Mouse (Mus musculus) CH12.LX (cell line): ENCODE measurements around the gene Jarid2. TPM values are rescaled to one million over a fixed set of nuclear protein-coding genes. Genes with fewer than 3 reads are reported as not detected.

Source experiments
- DNase-seq: peaks from one replicate; pipeline ENCODE4 v3.0.0-alpha.2; 2013; ENCODE audit errors: extremely low read depth
- H3K27ac ChIP-seq: 2 replicates; pipeline ENCODE4 v1.5.1; 2012; ENCODE audit warnings: low read depth, mild to moderate bottlenecking, control low read depth, moderate library complexity; ENCODE audit not compliant: insufficient read depth
- H3K27me3 ChIP-seq: replicated peaks from 2 replicates; pipeline ENCODE3; 2012; ENCODE audit warnings: inconsistent platforms
- H3K36me3 ChIP-seq, 2 experiments: replicated peaks in 1 of 2; 2 replicates each; pipeline versions ENCODE3 to v1.6.1; 2012; ENCODE audit warnings: inconsistent platforms in 1 of 2, low read length in 1 of 2, mild to moderate bottlenecking in 1 of 2, mixed read lengths in 1 of 2, moderate library complexity in 1 of 2; ENCODE audit not compliant: control insufficient read depth in 1 of 2, insufficient read depth in 1 of 2
- H3K4me1 ChIP-seq, 2 experiments: 2 replicates each; pipeline ENCODE4 v1.6.1; 2012; ENCODE audit warnings: inconsistent platforms in 1 of 2, moderate library complexity in 1 of 2; ENCODE audit not compliant: insufficient read depth in 2 of 2, control insufficient read depth in 1 of 2
- H3K4me2 ChIP-seq: 2 replicates; pipeline ENCODE4 v1.6.1; 2012; ENCODE audit warnings: low read depth, mild to moderate bottlenecking, control low read depth; ENCODE audit not compliant: poor library complexity, insufficient read depth, severe bottlenecking
- H3K4me3 ChIP-seq, 3 experiments: fragments of 150-350 bp in 1 of 3; sonication (generic) in 1 of 3; replicated peaks in 1 of 3; 2 replicates each; pipeline versions ENCODE3 to v1.5.1; 2011 to 2012; ENCODE audit warnings: low read depth in 2 of 3, low read length in 2 of 3, mild to moderate bottlenecking in 2 of 3, moderate library complexity in 2 of 3, control low read depth in 1 of 3, improper control_type of control experiment in 1 of 3, inconsistent platforms in 1 of 3, mixed read lengths in 1 of 3; ENCODE audit not compliant: poor library complexity in 1 of 3
- H3K79me2 ChIP-seq: replicated peaks from 2 replicates; pipeline ENCODE4 v1.6.1; 2012; ENCODE audit warnings: mild to moderate bottlenecking, moderate library complexity; ENCODE audit not compliant: control insufficient read depth, poor library complexity, insufficient read depth, severe bottlenecking; ENCODE audit errors: extremely low read depth
- H3K9ac ChIP-seq: 2 replicates; pipeline ENCODE4 v1.6.1; 2012; ENCODE audit warnings: low read depth, mild to moderate bottlenecking, control low read depth, moderate library complexity; ENCODE audit not compliant: insufficient read depth
- H3K9me3 ChIP-seq: replicated peaks from 2 replicates; pipeline ENCODE3; 2012; ENCODE audit warnings: low read length, inconsistent platforms, mixed read lengths
- CHD1 ChIP-seq: IDR thresholded peaks from 2 replicates; pipeline ENCODE4 v1.6.1; 2012; ENCODE audit warnings: low read depth, low read length, improper control_type of control experiment, inconsistent platforms
- CTCF ChIP-seq, 2 experiments: IDR thresholded peaks in 1 of 2; conservative IDR thresholded peaks in 1 of 2; 2 replicates each; pipeline ENCODE4 v1.5.1; 2011 to 2012; ENCODE audit warnings: low read depth in 2 of 2, low read length in 2 of 2, improper control_type of control experiment in 1 of 2, inconsistent platforms in 1 of 2, mild to moderate bottlenecking in 1 of 2, moderate library complexity in 1 of 2
- EP300 ChIP-seq: IDR thresholded peaks from 2 replicates; pipeline ENCODE4 v1.6.1; 2011; ENCODE audit warnings: low read length, improper control_type of control experiment
- ETS1 ChIP-seq: conservative IDR thresholded peaks from 2 replicates; pipeline ENCODE4 v1.6.1; 2012; ENCODE audit warnings: low read depth, mild to moderate bottlenecking, inconsistent platforms, low read length, improper control_type of control experiment, moderate library complexity
- GABPA ChIP-seq: IDR thresholded peaks from 2 replicates; pipeline ENCODE4 v1.6.1; 2012; ENCODE audit warnings: low read depth, low read length, improper control_type of control experiment, inconsistent platforms; ENCODE audit not compliant: insufficient replicate concordance
- JUN ChIP-seq: IDR thresholded peaks from 2 replicates; pipeline ENCODE4 v1.6.1; 2011; ENCODE audit warnings: low read depth, mild to moderate bottlenecking, low read length, improper control_type of control experiment, moderate library complexity; ENCODE audit not compliant: insufficient read depth
- JUND ChIP-seq: conservative IDR thresholded peaks from 2 replicates; pipeline ENCODE4 v1.6.1; 2011; ENCODE audit warnings: low read depth, low read length, improper control_type of control experiment
- MAFK ChIP-seq: IDR thresholded peaks from 2 replicates; pipeline ENCODE4 v1.6.1; 2011; ENCODE audit warnings: low read length, improper control_type of control experiment; ENCODE audit not compliant: insufficient replicate concordance
- MEF2A ChIP-seq: IDR thresholded peaks from 2 replicates; pipeline ENCODE4 v1.6.1; 2014; ENCODE audit warnings: low read depth, mild to moderate bottlenecking, inconsistent platforms, low read length, improper control_type of control experiment, borderline replicate concordance
- MXI1 ChIP-seq: IDR thresholded peaks from 2 replicates; pipeline ENCODE4 v1.6.1; 2011; ENCODE audit warnings: mild to moderate bottlenecking, low read depth, low read length, improper control_type of control experiment
- MYC ChIP-seq: IDR thresholded peaks from 2 replicates; pipeline ENCODE4 v1.6.1; 2011; ENCODE audit warnings: low read depth, mild to moderate bottlenecking, improper control_type of control experiment, low read length
- NRF1 ChIP-seq: IDR thresholded peaks from 2 replicates; pipeline ENCODE4 v1.6.1; 2014; ENCODE audit warnings: low read depth, mild to moderate bottlenecking, inconsistent platforms, low read length, improper control_type of control experiment, moderate library complexity
- POLR2A ChIP-seq: IDR thresholded peaks from 2 replicates; pipeline ENCODE4 v1.6.1; 2011; ENCODE audit warnings: low read depth, mild to moderate bottlenecking, improper control_type of control experiment, low read length
- POLR2AphosphoS2 ChIP-seq: IDR thresholded peaks from 2 replicates; pipeline ENCODE4 v1.6.1; 2011; ENCODE audit warnings: low read depth, low read length, improper control_type of control experiment
- RAD21 ChIP-seq: IDR thresholded peaks from 2 replicates; pipeline ENCODE4 v1.6.1; 2011; ENCODE audit warnings: low read depth, mild to moderate bottlenecking, low read length, improper control_type of control experiment, moderate library complexity
- RCOR1 ChIP-seq: conservative IDR thresholded peaks from 2 replicates; pipeline ENCODE4 v1.6.1; 2012; ENCODE audit warnings: low read depth, mild to moderate bottlenecking, inconsistent platforms, low read length, improper control_type of control experiment
- SIN3A ChIP-seq: IDR thresholded peaks from 2 replicates; pipeline ENCODE4 v1.6.1; 2012; ENCODE audit warnings: low read length, improper control_type of control experiment, inconsistent platforms
- SMC3 ChIP-seq: IDR thresholded peaks from 2 replicates; pipeline ENCODE4 v1.6.1; 2011; ENCODE audit warnings: low read depth, low read length, improper control_type of control experiment
- TCF12 ChIP-seq: IDR thresholded peaks from 2 replicates; pipeline ENCODE4 v1.6.1; 2014; ENCODE audit warnings: low read depth, mild to moderate bottlenecking, inconsistent platforms, low read length, improper control_type of control experiment
- USF1 ChIP-seq: IDR thresholded peaks from 2 replicates; pipeline ENCODE4 v1.6.1; 2014; ENCODE audit warnings: low read depth, mild to moderate bottlenecking, inconsistent platforms, low read length, improper control_type of control experiment
- USF2 ChIP-seq: conservative IDR thresholded peaks from 2 replicates; pipeline ENCODE4 v1.6.1; 2011; ENCODE audit warnings: low read depth, low read length, improper control_type of control experiment
- ZC3H11A ChIP-seq: IDR thresholded peaks from 2 replicates; pipeline ENCODE4 v1.6.1; 2012; ENCODE audit warnings: low read depth, mild to moderate bottlenecking, inconsistent platforms, low read length, improper control_type of control experiment
- ZMIZ1 ChIP-seq: IDR thresholded peaks from 2 replicates; pipeline ENCODE4 v1.6.1; 2012; ENCODE audit warnings: low read depth, mild to moderate bottlenecking, inconsistent platforms, low read length, improper control_type of control experiment
- dilution Hi-C: fragments of 300-500 bp; cut with MboI; formaldehyde crosslinking; loops from 2 replicates; pipeline ENCODE4 v1.14.3; 2020; ENCODE audit warnings: low sequenced_read_pairs; ENCODE audit not compliant: extremely low pct_unique_long_range_greater_than_20kb, extremely low pct_ligation_motif_present
- in situ Hi-C: fragments of 300-500 bp; cut with MboI; formaldehyde crosslinking; loops from 3 replicates; pipeline ENCODE4 v1.14.3; 2019; ENCODE audit warnings: low sequenced_read_pairs, low pct_ligation_motif_present, low pct_unique_long_range_greater_than_20kb, mixed read lengths
- polyA plus RNA-seq: library from polyadenylated mRNA; unstranded; fragments of >175 nt; gene quantifications from 2 replicates; pipeline ENCODE4 v1.2.1, GENCODE M21; 2012; ENCODE audit warnings: low read depth; ENCODE audit not compliant: insufficient read length
- total RNA-seq, 2 experiments: library from RNA; depleted of rRNA; stranded (reverse); fragments of 300-350 nt in 1 of 2; fragments of >200 nt in 1 of 2; gene quantifications; 2 replicates each; pipeline ENCODE4 v1.2.3; 2012 to 2014

Gene Jarid2
- total and polyA plus RNA-seq, 3 experiments: 4.5 to 10.9 (median 7.8) TPM

- peaks cover 5 to 64% of the 10 kb centered on the region in 2 experiments for H3K4me1 ChIP-seq
- H3K9me3 ChIP-seq: no peaks in the 10 kb centered on the region
- in situ Hi-C loops: no loop called here
- H3K36me3 ChIP-seq: peaks cover 0 to 10% of the 10 kb centered on the region in 2 experiments
- peaks cover 22% of the 10 kb centered on the region for H3K79me2 ChIP-seq
- no peak overlapping the region for H3K4me2 ChIP-seq
- H3K27me3 ChIP-seq: no peaks in the 10 kb centered on the region
- no peak overlapping the region for H3K4me3 ChIP-seq
- DNase-seq: no peak
- no peak overlapping the region for H3K27ac ChIP-seq
- no peak overlapping the region for H3K9ac ChIP-seq
- TF ChIP-seq EP300 (no peak), NRF1 (no peak), MEF2A (no peak), MAFK (no peak), SIN3A (no peak), USF2 (no peak), GABPA (no peak), JUN (no peak), CHD1 (no peak), ZMIZ1 (no peak), JUND (no peak), RCOR1 (no peak), MYC (no peak), ETS1 (no peak), USF1 (no peak), TCF12 (no peak)
- dilution Hi-C loops: no loop called here
These were observed 51.9 kb downstream of the Jarid2 start for GRCm38 (mm10) chr13:44781126-44781525.

GRCm38 (mm10) chr13:44784551-44784950 is 55.3 kb downstream of the Jarid2 start:
- no peak overlapping the region for H3K4me2 ChIP-seq
- no peaks in the 10 kb centered on the region for H3K27me3 ChIP-seq
- in situ Hi-C loops: no loop called here
- peaks cover 0 to 5% of the 10 kb centered on the region in 2 experiments for H3K36me3 ChIP-seq
- TF ChIP-seq MEF2A (no peak), USF2 (no peak), POLR2A (no peak), RAD21 (no peak), CTCF (conservative IDR thresholded peaks at IDR 0.05 in 1 of 2, IDR thresholded peaks at IDR 0.05 in 1 of 2; ENCODE audit: low read depth in 2 of 2, low read length in 2 of 2) (no peak), MXI1 (no peak), ZC3H11A (no peak), POLR2AphosphoS2 (no peak), MYC (no peak), SMC3 (no peak), MAFK (no peak), ETS1 (no peak)
- TF ChIP-seq, all 38 proteins: peak for 0
- dilution Hi-C loops: no loop called here
- H3K4me1 ChIP-seq: peaks cover 5 to 69% of the 10 kb centered on the region in 2 experiments
- H3K27ac ChIP-seq: no peak overlapping the region
- H3K9me3 ChIP-seq: no peaks in the 10 kb centered on the region
- peaks cover 24% of the 10 kb centered on the region for H3K79me2 ChIP-seq
- no peak for DNase-seq
- no peak overlapping the region for H3K4me3 ChIP-seq
- H3K9ac ChIP-seq: no peak overlapping the region
